8 mouse cellular contexts compared by ENCODE assay signal in the genomic region with DNA sequence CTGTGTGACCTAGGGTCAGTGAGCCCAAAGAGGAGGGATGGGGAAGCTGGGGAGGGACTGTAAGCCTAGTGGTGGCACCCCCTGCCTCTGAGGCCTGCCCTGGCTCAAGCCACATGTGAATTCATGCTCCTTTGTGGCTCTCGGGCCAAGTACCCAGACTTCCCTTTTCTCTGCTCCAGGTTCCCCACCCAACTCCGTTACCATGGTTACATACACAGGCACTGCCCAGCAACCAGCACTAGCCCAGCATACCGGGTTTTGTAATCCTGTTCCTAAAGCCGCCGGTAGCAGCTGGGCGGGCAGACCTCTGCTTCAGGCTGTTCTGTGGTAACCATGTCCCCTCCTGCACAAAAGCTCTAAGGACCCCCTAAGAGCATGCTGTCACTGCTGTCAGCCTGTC. TPM values are rescaled to one million over a fixed set of nuclear protein-coding genes. Genes with fewer than 3 reads are reported as not detected.
DNase-seq lines count a peak whose midpoint lies in the region; ATAC-seq lines count a peak whose summit lies in the region.

No protein-coding gene starts in this region.

- H3K4me2 ChIP-seq in neural tube, embryonic 11.5 days (ENCODE audit: low read depth): no peak overlapping the region
- no peak overlapping the region for H3K4me2 ChIP-seq in liver, embryonic 12.5 days

- peak; percentile 65 for DNase-seq in neural tube, embryonic 11.5 days (ENCODE audit: low spot score)
- DNase-seq in neural tube, embryonic 10.5 days (ENCODE audit: extremely low spot score, low spot score): no peak
- DNase-seq in embryonic facial prominence, embryonic 10.5 days (ENCODE audit: low spot score): peak; percentile 53
- no peak for DNase-seq in urinary bladder, postnatal 4 days (ENCODE audit: low spot score in 2 of 2)
- DNase-seq in yolk sac, embryonic 10.5 days (ENCODE audit: low spot score): no peak
- no peak for DNase-seq in cerebellum, adult 11 months

- H3K9ac ChIP-seq in neural tube, embryonic 11.5 days (ENCODE audit: low read length): no peak overlapping the region
- no peak overlapping the region for H3K9ac ChIP-seq in liver, embryonic 12.5 days

- H3K9me3 ChIP-seq in neural tube, embryonic 11.5 days (ENCODE audit: control insufficient read depth, low read length): peaks cover 1% of the 10 kb centered on the region; the same call in 1 of the 2 replicates
- H3K9me3 ChIP-seq in embryonic facial prominence, embryonic 10.5 days: peaks cover 4% of the 10 kb centered on the region; the same call in 1 of the 2 replicates
- 0 out of 2 replicates have a peak, but pooled peaks cover under 1% of the 10 kb centered on the region for H3K9me3 ChIP-seq in liver, embryonic 12.5 days (replicated peaks)

- WGBS in neural tube, embryonic 11.5 days: 30% methylated on average over 6 of the region's 6 CpGs
- WGBS in embryonic facial prominence, embryonic 10.5 days: 32% methylated on average over 6 of the region's 6 CpGs
- WGBS in liver, embryonic 12.5 days (ENCODE audit: insufficient replicate concordance): 34% methylated on average over 6 of the region's 6 CpGs

- H3K36me3 ChIP-seq in neural tube, embryonic 11.5 days (ENCODE audit: control insufficient read depth, insufficient read depth, low read length): no peaks in the 10 kb centered on the region
- 0 out of 2 replicates have a peak, but pooled peaks cover 4% of the 10 kb centered on the region for H3K36me3 ChIP-seq in embryonic facial prominence, embryonic 10.5 days (replicated peaks)
- peaks cover 44% of the 10 kb centered on the region for H3K36me3 ChIP-seq in liver, embryonic 12.5 days

- peak; percentile 65 for ATAC-seq in neural tube, embryonic 11.5 days (ENCODE audit: insufficient read depth, low FRiP score, low TSS enrichment)
- peak; percentile 50 for ATAC-seq in liver, embryonic 12.5 days
- ATAC-seq in monocyte, adult 5-6 weeks (replicated peaks; ENCODE audit: insufficient number of reproducible peaks, low FRiP score, low TSS enrichment, poor library complexity, severe bottlenecking): peak; percentile 93

- no peaks in the 10 kb centered on the region for H3K27me3 ChIP-seq in neural tube, embryonic 11.5 days (ENCODE audit: control insufficient read depth, insufficient read depth, low read length)
- H3K27me3 ChIP-seq in embryonic facial prominence, embryonic 10.5 days (replicated peaks; ENCODE audit: low read depth, poor library complexity, severe bottlenecking): peaks cover 36% of the 10 kb centered on the region
- no peaks in the 10 kb centered on the region for H3K27me3 ChIP-seq in liver, embryonic 12.5 days (replicated peaks)

- peaks cover 28% of the 10 kb centered on the region for H3K4me1 ChIP-seq in neural tube, embryonic 11.5 days (ENCODE audit: control insufficient read depth, insufficient read depth, low read length)
- H3K4me1 ChIP-seq in embryonic facial prominence, embryonic 10.5 days: peaks cover 54% of the 10 kb centered on the region
- peaks cover 32% of the 10 kb centered on the region for H3K4me1 ChIP-seq in liver, embryonic 12.5 days

- no peak overlapping the region for H3K4me3 ChIP-seq in neural tube, embryonic 11.5 days (ENCODE audit: low read depth, low read length)
- no peak overlapping the region for H3K4me3 ChIP-seq in embryonic facial prominence, embryonic 10.5 days
- no peak overlapping the region for H3K4me3 ChIP-seq in liver, embryonic 12.5 days

- no peak overlapping the region for H3K27ac ChIP-seq in neural tube, embryonic 11.5 days (ENCODE audit: low read depth, low read length)
- peak overlapping the region; percentile 35 for H3K27ac ChIP-seq in embryonic facial prominence, embryonic 10.5 days (replicated peaks)
- no peak overlapping the region for H3K27ac ChIP-seq in liver, embryonic 12.5 days

RNA-seq across cellular contexts. Expression of a gene that starts 44.3 kb away (rescaled TPM):
- polyA plus RNA-seq in neural tube, embryonic 11.5 days (2014; fragmentation: Nextera tagmentation; extraction: Ambion mirVana): 2.1 and 3.3 TPM in 2 replicates
- 3.6 and 4.0 TPM in 2 replicates for polyA plus RNA-seq in embryonic facial prominence, embryonic 10.5 days (2016; fragmentation: Nextera tagmentation; extraction: Ambion mirVana)
- polyA plus RNA-seq in liver, embryonic 12.5 days (2016; fragmentation: Nextera tagmentation; extraction: Ambion mirVana): 15.3 and 17.0 TPM in 2 replicates
- 126 to 169 TPM (median 150 TPM) in 3 replicates for total RNA-seq in monocyte, adult 5-6 weeks (2017)

Comparison
In these comparisons a context has a peak if more than half of its experiments do, and no peak if none do; other contexts are left out.
1. DNase-seq: peak in neural tube, embryonic 11.5 days (single experiment) and embryonic facial prominence, embryonic 10.5 days (single experiment); none in neural tube, embryonic 10.5 days (single experiment), urinary bladder, postnatal 4 days (0 of 2), yolk sac, embryonic 10.5 days (single experiment) and cerebellum, adult 11 months (single experiment).
2. Peak in every context shown above with its lines, with median percentiles within 50 percentile points of each other: ATAC-seq.